Mouse (Mus musculus): ENCODE measurements around the gene Mid1ip1. TPM values are rescaled to one million over a fixed set of nuclear protein-coding genes. Genes with fewer than 3 reads are reported as not detected.

Mid1ip1 gene
- polyA plus RNA-seq, 1 experiment from 2014 or later = 37.4 TPM

DNA sequence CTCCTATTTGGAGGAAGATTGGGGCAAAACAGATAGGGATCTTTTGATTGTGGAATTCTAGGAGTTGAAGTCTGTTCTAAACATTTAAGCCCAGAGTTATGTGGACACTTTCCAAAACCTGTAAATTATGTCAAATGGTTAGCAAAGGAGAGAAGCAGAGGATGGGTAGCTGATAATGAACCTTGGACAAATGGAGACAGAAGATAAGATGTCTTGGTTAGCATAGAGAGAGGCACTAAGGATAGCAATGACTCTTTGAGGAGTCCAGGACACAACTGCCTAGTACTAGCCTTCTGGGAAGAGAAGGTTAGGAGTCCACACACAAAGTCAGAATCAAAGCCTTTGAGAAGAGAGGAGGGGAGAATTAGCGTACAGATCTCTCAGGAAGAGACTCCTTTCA is 20.1 kb downstream of the Mid1ip1 start:
- H3K4me1 ChIP-seq = peaks cover 16% of the 10 kb centered on the region
- no peaks in the 10 kb centered on the region for H3K9me3 ChIP-seq (replicated peaks)
- no peak for DNase-seq (ENCODE audit: low spot score)
- no peak overlapping the region for H3K4me3 ChIP-seq
- no peak overlapping the region for H3K27ac ChIP-seq (replicated peaks)
- no peaks in the 10 kb centered on the region for H3K36me3 ChIP-seq
- 36% methylated on average over 1 of the region's 1 CpGs for whole genome bisulfite sequencing
- peaks cover 15% of the 10 kb centered on the region; the same call in 1 of the 2 replicates for H3K27me3 ChIP-seq (ENCODE audit: low read depth, poor library complexity, severe bottlenecking)

DNA sequence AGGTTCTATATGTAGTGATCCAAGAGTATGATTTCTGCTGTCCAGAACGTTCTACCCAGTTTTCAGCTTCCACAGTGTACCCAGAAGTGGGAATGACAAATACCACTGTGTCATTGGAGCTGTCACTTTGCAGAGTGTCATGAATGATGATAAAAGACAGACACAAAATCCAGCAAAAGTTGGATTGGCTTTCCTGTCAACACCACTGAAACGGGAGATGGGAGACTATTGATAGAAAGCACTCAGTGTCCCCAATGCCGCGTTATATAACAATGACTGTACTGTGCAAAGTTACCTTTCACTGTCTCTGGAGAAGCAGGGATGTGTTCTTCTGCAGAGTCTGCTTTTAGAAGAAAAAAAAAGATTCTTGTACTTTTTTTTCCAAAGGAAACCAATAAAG is 44.1 kb downstream of the Mid1ip1 start:
- peaks cover 9% of the 10 kb centered on the region for H3K27me3 ChIP-seq (ENCODE audit: low read depth, poor library complexity, severe bottlenecking)
- no peaks in the 10 kb centered on the region for H3K36me3 ChIP-seq
- no peak overlapping the region for H3K4me3 ChIP-seq
- no peak for DNase-seq (ENCODE audit: low spot score)
- no peaks in the 10 kb centered on the region for H3K9me3 ChIP-seq (replicated peaks)
- H3K4me1 ChIP-seq = no peaks in the 10 kb centered on the region
- no peak overlapping the region for H3K27ac ChIP-seq (replicated peaks)
- WGBS = 84% methylated on average over 4 of the region's 4 CpGs

DNA sequence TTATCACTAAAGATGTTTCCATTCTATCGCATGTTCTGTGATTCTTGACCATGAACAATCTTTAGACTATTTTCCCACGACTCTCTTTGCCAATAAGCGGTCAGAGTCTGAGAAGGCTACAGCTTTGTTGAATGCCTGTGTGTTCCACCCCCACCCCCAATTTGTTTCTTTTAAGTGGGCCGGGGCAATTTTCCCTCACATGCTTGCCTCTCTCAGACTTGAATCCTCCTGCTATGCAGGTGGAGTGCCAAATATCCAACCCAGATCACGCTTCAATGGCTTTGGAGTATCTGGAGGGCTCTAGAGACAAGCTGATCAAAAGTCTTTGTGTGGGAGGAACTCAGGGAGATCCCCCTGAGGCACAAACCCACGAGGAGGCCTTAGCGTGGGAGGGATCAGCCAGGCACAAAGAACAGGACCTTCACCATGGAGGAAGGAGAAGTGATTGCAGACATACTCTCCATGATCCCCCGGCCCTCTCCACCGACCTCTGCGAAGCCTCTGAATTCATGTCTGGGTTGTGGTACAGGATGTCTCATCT is 48.7 kb downstream of the Mid1ip1 start:
- no peak for DNase-seq (ENCODE audit: low spot score)
- Histone ChIP-seq H3K27ac (replicated peaks) (no peak overlapping the region; the same call in 1 of the 2 replicates), H3K27me3 (ENCODE audit: low read depth, poor library complexity, severe bottlenecking) (peaks cover 9% of the 10 kb centered on the region; the same call in 1 of the 2 replicates), H3K9me3 (replicated peaks) (no peaks in the 10 kb centered on the region), H3K4me1 (no peaks in the 10 kb centered on the region), H3K4me3 (no peak overlapping the region), H3K36me3 (no peaks in the 10 kb centered on the region)
- 69% methylated on average over 10 of the region's 10 CpGs for WGBS

Other genes starting within 250 kb of the Mid1ip1 start
- gene Tspan7, start 229.9 kb upstream of the Mid1ip1 start, polyA plus RNA-seq (2016; fragmentation: Nextera tagmentation; extraction: Ambion mirVana) = 71.1 and 77.5 TPM in 2 replicates

All from midbrain, embryonic 10.5 days (tissue).